Mouse (Mus musculus) ES-E14 (cell line): Measurements from ENCODE around the gene Rab44. TPM values are rescaled to one million over a fixed set of nuclear protein-coding genes. Genes with fewer than 3 reads are reported as not detected.

Experiments
- DNase-seq: peaks from one replicate; pipeline ENCODE4 v3.0.0-alpha.2; 2013; ENCODE audit warnings: low read depth, low spot score
- H3K27ac ChIP-seq: 2 replicates; pipeline ENCODE4 v1.5.1; 2012; ENCODE audit warnings: low read depth, mild to moderate bottlenecking, low read length, moderate library complexity, mixed read lengths; ENCODE audit not compliant: poor library complexity, insufficient read depth, severe bottlenecking
- H3K36me3 ChIP-seq: 2 replicates; pipeline ENCODE4 v1.6.1; 2012; ENCODE audit warnings: mild to moderate bottlenecking, low read length, moderate library complexity, mixed read lengths; ENCODE audit not compliant: control insufficient read depth, poor library complexity, insufficient read depth, severe bottlenecking
- H3K4me1 ChIP-seq, 2 experiments: fragments of 150-350 bp in 1 of 2; sonication (generic) in 1 of 2; 2 replicates each; pipeline ENCODE4 v1.6.1; 2012; ENCODE audit warnings: low read length in 2 of 2, mild to moderate bottlenecking in 1 of 2, mixed read lengths in 1 of 2; ENCODE audit not compliant: control insufficient read depth in 2 of 2, insufficient read depth in 2 of 2, poor library complexity in 1 of 2
- H3K4me3 ChIP-seq, 2 experiments: fragments of 150-350 bp in 1 of 2; sonication (generic) in 1 of 2; 2 replicates each; pipeline ENCODE4 v1.5.1; 2012; ENCODE audit warnings: low read length in 2 of 2, low read depth in 1 of 2, mild to moderate bottlenecking in 1 of 2, mixed read lengths in 1 of 2; ENCODE audit not compliant: insufficient read depth in 1 of 2, poor library complexity in 1 of 2, severe bottlenecking in 1 of 2
- H3K9ac ChIP-seq: 2 replicates; pipeline ENCODE4 v1.6.1; 2012; ENCODE audit warnings: low read depth, mild to moderate bottlenecking, low read length, mixed read lengths; ENCODE audit not compliant: poor library complexity, insufficient read depth, severe bottlenecking
- H3K9me3 ChIP-seq: fragments of 150-350 bp; sonication (generic); 2 replicates; pipeline ENCODE4 v1.6.1; 2012; ENCODE audit warnings: low read depth, mild to moderate bottlenecking, low read length; ENCODE audit not compliant: control insufficient read depth, insufficient read depth
- CHD2 ChIP-seq: IDR thresholded peaks from 2 replicates; pipeline ENCODE4 v1.6.1; 2014; ENCODE audit warnings: mild to moderate bottlenecking, low read depth, low read length, inconsistent platforms
- HCFC1 ChIP-seq: IDR thresholded peaks from 2 replicates; pipeline ENCODE4 v1.6.1; 2012; ENCODE audit warnings: low read length, inconsistent platforms, borderline replicate concordance; ENCODE audit not compliant: insufficient read depth
- MAFK ChIP-seq: IDR thresholded peaks from 2 replicates; pipeline ENCODE4 v1.6.1; 2014; ENCODE audit warnings: mild to moderate bottlenecking, low read depth, low read length, inconsistent platforms; ENCODE audit not compliant: insufficient read depth
- ZC3H11A ChIP-seq: IDR thresholded peaks from 2 replicates; pipeline ENCODE4 v1.6.1; 2012; ENCODE audit warnings: low read depth, mild to moderate bottlenecking, inconsistent platforms, low read length, borderline replicate concordance
- ZNF384 ChIP-seq: IDR thresholded peaks from 2 replicates; pipeline ENCODE4 v1.6.1; 2012; ENCODE audit warnings: low read depth, low read length, inconsistent platforms
- in situ Hi-C, 2 experiments: fragments of 600-800 bp; cut with MboI; formaldehyde crosslinking; loops; one replicate each; pipeline ENCODE4 v1.15.1; 2025; ENCODE audit warnings: low sequenced_read_pairs in 2 of 2, inconsistent platforms in 1 of 2; ENCODE audit not compliant: unreplicated experiment in 2 of 2
- total RNA-seq: library from RNA; depleted of rRNA; stranded (reverse); fragments of 300-350 nt; gene quantifications from 2 replicates; pipeline ENCODE4 v1.2.3, GENCODE M21; 2012

Gene Rab44
- total RNA-seq, 1 experiment, result 0.31 TPM

DNA sequence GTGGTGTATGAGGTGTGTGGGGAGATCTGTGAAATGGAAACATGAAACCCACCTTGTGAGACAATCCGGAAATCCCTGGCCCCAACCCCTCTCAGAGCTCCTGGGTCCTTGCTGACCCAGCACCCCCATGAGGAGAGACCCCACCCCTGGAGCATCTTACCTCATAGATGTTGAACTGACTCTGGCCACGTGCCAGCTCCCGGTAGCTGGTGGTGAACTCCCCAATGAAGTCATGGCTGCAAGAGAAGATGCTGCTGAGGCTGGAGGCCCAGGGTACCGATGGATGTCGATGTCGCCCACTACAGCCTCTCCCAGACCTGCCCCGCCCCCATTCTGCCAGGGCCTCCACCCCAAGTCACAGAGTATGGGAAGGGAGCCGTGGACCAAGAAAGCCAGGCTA, 59.2 kb downstream of the Rab44 start:
- no peak for DNase-seq
- H3K9ac ChIP-seq, result no peak overlapping the region
- in situ Hi-C loops, result no loop called here
- H3K9me3 ChIP-seq, result no peaks in the 10 kb centered on the region
- H3K4me1 ChIP-seq, result peaks cover 4 to 9% of the 10 kb centered on the region in 2 experiments; a peak in 1 of 4 replicates
- H3K36me3 ChIP-seq, result no peaks in the 10 kb centered on the region
- H3K4me3 ChIP-seq, result no peak overlapping the region
- no peak for TF ChIP-seq ZC3H11A
- no peak for TF ChIP-seq MAFK
- no peak for TF ChIP-seq HCFC1
- TF ChIP-seq ZNF384, result no peak
- no peak for TF ChIP-seq CHD2
- H3K27ac ChIP-seq, result no peak overlapping the region

DNA sequence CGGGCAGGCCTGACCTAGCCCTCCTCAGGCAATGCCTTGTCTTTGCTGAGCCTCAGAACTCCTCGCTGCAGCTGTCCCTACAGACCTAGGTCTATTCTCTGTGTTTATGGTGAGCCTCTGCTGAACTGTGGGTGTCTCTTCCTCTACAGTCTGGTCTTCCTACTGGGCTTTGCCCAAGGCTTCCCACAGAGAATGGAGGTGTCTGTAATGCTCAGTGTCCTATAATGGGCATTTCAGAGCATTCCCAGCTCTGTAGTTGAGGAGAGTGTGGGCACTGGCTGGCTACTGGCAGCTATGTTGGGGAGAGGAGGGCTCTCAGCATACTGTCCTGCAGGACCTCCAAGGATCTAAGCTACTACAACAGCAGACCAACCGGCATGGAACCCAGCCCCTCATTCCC, 61.7 kb downstream of the Rab44 start:
- H3K27ac ChIP-seq, result no peak overlapping the region
- in situ Hi-C loops, result loop anchor here in 1 of 2 experiments (5.0 kb wide), 1 partner anchor 72 kb away; no protein-coding TSS in a partner anchor

DNA sequence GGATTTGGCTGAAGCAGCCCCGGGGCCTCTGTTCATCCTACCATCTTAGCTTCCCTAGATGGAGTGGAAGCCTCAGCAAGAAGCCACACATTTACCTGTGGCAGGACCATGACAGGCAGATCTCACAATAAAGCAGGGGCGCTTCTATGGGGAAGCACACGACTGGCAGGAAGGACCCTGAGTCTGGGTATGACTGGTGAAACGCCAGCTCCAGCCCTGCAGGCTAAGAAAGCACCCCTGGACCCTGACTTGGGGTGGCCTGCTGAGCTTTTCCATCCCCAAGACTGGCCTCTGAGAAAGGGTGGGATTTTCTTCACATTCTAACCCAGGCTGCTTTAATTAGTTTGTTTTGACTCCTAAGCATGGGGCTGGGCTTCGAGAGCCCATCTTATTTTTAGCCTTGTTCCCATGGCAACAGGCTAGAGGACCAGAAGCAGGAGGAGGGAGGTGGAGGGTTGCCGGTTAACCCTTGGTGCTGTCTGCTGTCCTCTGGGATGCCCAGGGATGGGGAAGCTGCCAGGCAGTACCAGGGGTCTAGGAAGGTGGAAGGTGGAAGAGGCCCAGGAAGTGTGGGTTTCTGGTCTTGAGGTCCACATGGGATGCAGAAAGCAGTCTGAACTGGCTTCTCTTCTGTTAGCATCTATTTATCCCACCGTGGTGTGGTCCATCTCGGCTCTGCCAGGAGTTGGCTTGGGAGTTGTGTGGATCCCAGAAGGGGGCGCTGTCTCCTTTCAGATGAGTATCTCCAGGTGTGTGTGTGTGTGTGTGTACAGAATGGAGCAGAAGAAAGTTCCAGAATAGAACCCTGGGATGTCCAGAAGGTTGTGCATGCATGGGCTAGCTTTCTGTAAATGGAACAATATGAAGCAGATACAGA, 62.7 kb downstream of the Rab44 start:
- Histone ChIP-seq H3K9ac (no peak overlapping the region), H3K36me3 (no peaks in the 10 kb centered on the region), H3K9me3 (no peaks in the 10 kb centered on the region), H3K27ac (no peak overlapping the region), H3K4me3 (no peak overlapping the region), H3K4me1 (peaks cover 4 to 5% of the 10 kb centered on the region in 2 experiments; a peak in 1 of 4 replicates)
- DNase-seq, result no peak
- in situ Hi-C loops, result loop anchor here in 1 of 2 experiments (5.0 kb wide), 1 partner anchor 71 kb away; no protein-coding TSS in a partner anchor
- TF ChIP-seq ZC3H11A (peak; percentile 75), CHD2 (no peak), MAFK (no peak), HCFC1 (no peak), ZNF384 (no peak)

More for the DNA sequence above, 61.7 kb downstream of the Rab44 start:
- H3K36me3 ChIP-seq, result no peaks in the 10 kb centered on the region
- H3K4me1 ChIP-seq, result peaks cover 4 to 9% of the 10 kb centered on the region in 2 experiments; a peak in 1 of 4 replicates
- no peak overlapping the region for H3K4me3 ChIP-seq
- H3K9ac ChIP-seq, result no peak overlapping the region
- DNase-seq, result no peak
- TF ChIP-seq MAFK (no peak), HCFC1 (no peak), ZC3H11A (no peak), ZNF384 (no peak), CHD2 (no peak)
- H3K9me3 ChIP-seq, result no peaks in the 10 kb centered on the region

DNA sequence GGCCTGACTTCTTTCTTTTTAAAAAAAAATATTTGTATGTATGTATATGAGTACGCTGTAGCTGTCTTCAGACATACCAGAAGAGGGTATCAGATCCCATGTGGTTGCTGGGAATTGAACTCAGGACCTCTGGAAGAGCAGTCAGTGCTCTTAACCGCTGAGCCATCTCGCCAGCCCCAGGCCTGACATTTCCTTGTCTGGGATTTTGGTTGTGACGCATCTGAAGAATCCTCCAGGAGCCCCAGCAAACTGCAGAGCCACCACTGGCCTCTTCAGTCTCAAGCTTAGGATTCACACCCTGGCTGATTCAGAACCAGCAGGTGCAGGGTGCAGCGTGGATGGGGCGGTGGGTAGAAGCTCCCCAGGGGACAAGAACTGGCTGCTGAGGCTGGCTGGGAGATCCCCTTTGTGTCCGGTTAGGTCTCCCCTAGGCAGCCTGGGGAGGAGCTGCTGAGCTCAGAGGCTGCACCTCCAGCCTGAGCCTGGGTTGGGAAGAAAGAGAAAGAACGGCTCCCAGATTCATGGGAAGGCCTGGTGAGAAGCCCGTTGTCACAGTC, 64.6 kb downstream of the Rab44 start:
- TF ChIP-seq CHD2 (no peak), HCFC1 (no peak), MAFK (no peak), ZC3H11A (no peak)
- H3K27ac ChIP-seq, result no peak overlapping the region
- H3K36me3 ChIP-seq, result no peaks in the 10 kb centered on the region
- H3K9ac ChIP-seq, result no peak overlapping the region
- no peaks in the 10 kb centered on the region for H3K9me3 ChIP-seq
- H3K4me1 ChIP-seq, result no peaks in the 10 kb centered on the region
- in situ Hi-C loops, result loop anchor here in 1 of 2 experiments (5.0 kb wide), 1 partner anchor 69 kb away; no protein-coding TSS in a partner anchor
- H3K4me3 ChIP-seq, result no peak overlapping the region
- no peak for DNase-seq
